Mouse (Mus musculus): Measurements from ENCODE around the gene Gab1. TPM values are rescaled to one million over a fixed set of nuclear protein-coding genes. Genes with fewer than 3 reads are reported as not detected.

Gab1 gene
- polyA plus RNA-seq, 1 experiment from 2014 or later: 13.1 TPM

DNA sequence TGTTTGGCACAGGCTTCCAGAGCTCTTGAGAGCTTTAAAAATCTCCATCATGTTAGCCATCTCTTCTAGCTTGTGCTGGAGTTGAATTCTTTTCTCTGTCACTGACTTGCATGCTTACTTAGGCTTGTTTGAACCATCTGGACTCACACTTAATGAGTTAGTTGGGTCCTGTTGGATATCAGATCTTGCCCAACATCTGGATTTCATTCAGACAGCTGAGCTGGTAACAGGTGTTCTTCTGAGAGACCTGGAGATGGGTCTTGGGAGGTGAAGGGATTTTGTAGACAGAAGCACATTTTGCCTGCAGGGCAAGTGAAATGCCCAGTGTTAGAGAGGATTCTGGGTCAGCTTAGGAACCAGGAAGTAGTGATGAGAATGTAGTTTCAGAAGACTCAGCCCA lies 19.0 kb upstream of the Gab1 start:
- no peak overlapping the region for H3K4me3 ChIP-seq
- H3K36me3 ChIP-seq: no peaks in the 10 kb centered on the region
- no peak overlapping the region for H3K27ac ChIP-seq
- no peak overlapping the region for H3K4me2 ChIP-seq
- no peak for ATAC-seq
- H3K27me3 ChIP-seq (replicated peaks): no peaks in the 10 kb centered on the region
- no peaks in the 10 kb centered on the region for H3K4me1 ChIP-seq
- H3K9me3 ChIP-seq (replicated peaks): no peaks in the 10 kb centered on the region
- no peak overlapping the region for H3K9ac ChIP-seq

DNA sequence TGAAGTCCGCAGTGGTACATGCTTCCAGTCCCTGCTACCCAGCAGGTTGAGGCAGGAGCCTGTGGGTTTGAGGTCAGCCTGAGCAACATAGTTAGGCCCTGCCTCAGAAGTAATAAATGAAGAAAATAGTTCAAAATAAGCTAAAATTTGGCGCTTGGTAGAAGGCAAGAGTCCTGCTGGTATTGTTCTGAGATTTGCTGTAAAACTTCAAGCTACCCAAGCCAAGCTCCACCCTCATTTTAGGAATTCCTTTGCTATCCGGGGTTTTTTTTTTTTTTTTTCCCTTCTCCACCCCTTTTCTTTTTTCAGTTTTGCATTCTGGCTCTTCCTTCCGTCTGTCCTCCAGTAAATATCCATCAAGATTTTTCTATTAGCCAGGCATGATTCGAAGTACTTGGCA lies 15.7 kb upstream of the Gab1 start:
- 62% methylated on average over 5 of the region's 5 CpGs for WGBS (ENCODE audit: insufficient replicate concordance)
- Histone ChIP-seq H3K9me3 (replicated peaks) (no peaks in the 10 kb centered on the region), H3K36me3 (no peaks in the 10 kb centered on the region), H3K9ac (no peak overlapping the region), H3K27ac (no peak overlapping the region), H3K4me3 (no peak overlapping the region), H3K4me2 (no peak overlapping the region), H3K27me3 (replicated peaks) (no peaks in the 10 kb centered on the region), H3K4me1 (peaks cover 9% of the 10 kb centered on the region)
- ATAC-seq: no peak

DNA sequence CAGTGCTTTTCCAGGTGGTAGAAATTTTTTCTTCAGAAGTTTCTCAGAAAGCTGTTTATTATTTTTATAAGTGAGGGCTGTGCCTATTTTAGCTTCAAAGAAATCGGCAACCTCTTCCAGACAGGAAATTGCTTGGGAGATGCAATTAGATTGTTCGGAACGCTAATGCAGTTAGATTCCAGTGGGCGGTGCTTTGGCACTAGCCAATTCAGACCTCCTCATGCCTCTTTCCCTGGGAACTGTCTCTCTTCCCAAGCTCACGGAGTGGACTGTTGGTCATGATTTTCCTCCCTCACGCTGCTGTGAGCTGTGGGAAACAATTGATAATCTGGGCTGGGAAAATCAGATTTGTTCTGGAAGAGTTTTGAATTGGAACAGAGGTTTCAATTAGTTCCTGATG lies 15.1 kb upstream of the Gab1 start:
- H3K4me2 ChIP-seq: no peak overlapping the region
- 39% methylated on average over 6 of the region's 6 CpGs for WGBS (ENCODE audit: insufficient replicate concordance)

GRCm38 (mm10) chr8:80894528-80894927 lies 14.2 kb upstream of the Gab1 start:
- no peak overlapping the region for H3K4me2 ChIP-seq
- H3K27me3 ChIP-seq (replicated peaks): no peaks in the 10 kb centered on the region
- no peak overlapping the region for H3K9ac ChIP-seq
- WGBS (ENCODE audit: insufficient replicate concordance): 56% methylated on average over 3 of the region's 3 CpGs
- ATAC-seq: no peak
- H3K36me3 ChIP-seq: no peaks in the 10 kb centered on the region
- no peak overlapping the region for H3K27ac ChIP-seq
- peaks cover 14% of the 10 kb centered on the region for H3K4me1 ChIP-seq
- H3K9me3 ChIP-seq (replicated peaks): no peaks in the 10 kb centered on the region
- no peak overlapping the region for H3K4me3 ChIP-seq

More for the DNA sequence above, 15.1 kb upstream of the Gab1 start:
- no peak for ATAC-seq
- Histone ChIP-seq H3K9ac (no peak overlapping the region), H3K9me3 (replicated peaks) (no peaks in the 10 kb centered on the region), H3K36me3 (no peaks in the 10 kb centered on the region), H3K27me3 (replicated peaks) (no peaks in the 10 kb centered on the region), H3K4me1 (peaks cover 14% of the 10 kb centered on the region), H3K27ac (no peak overlapping the region), H3K4me3 (no peak overlapping the region)

GRCm38 (mm10) chr8:80879426-80880195 lies 708 bp downstream of the Gab1 start:
- Histone ChIP-seq H3K4me1 (peaks cover 45% of the 10 kb centered on the region), H3K27ac (peak overlapping the region; percentile 82), H3K9me3 (replicated peaks) (no peaks in the 10 kb centered on the region), H3K4me3 (peak overlapping the region; percentile 74), H3K4me2 (peak overlapping the region; percentile 92), H3K36me3 (no peaks in the 10 kb centered on the region), H3K27me3 (replicated peaks) (peaks cover 44% of the 10 kb centered on the region), H3K9ac (peak overlapping the region; percentile 71)
- ATAC-seq: peak; percentile 52
- under 1% methylated on average over 90 of the region's 90 CpGs for WGBS (ENCODE audit: insufficient replicate concordance)

GRCm38 (mm10) chr8:80878801-80879425 lies 1.4 kb downstream of the Gab1 start:
- Histone ChIP-seq H3K4me3 (peak overlapping the region; percentile 74), H3K27ac (peak overlapping the region; percentile 82; the same call in 1 of the 2 replicates), H3K36me3 (no peaks in the 10 kb centered on the region), H3K9me3 (replicated peaks) (no peaks in the 10 kb centered on the region), H3K9ac (peak overlapping the region; percentile 71), H3K4me2 (peak overlapping the region; percentile 92), H3K4me1 (peaks cover 49% of the 10 kb centered on the region), H3K27me3 (replicated peaks) (peaks cover 44% of the 10 kb centered on the region)
- under 1% methylated on average over 26 of the region's 26 CpGs for WGBS (ENCODE audit: insufficient replicate concordance)
- no peak for ATAC-seq

- Histone ChIP-seq H3K4me1 (peaks cover 51% of the 10 kb centered on the region), H3K36me3 (no peaks in the 10 kb centered on the region), H3K27ac (no peak overlapping the region), H3K4me3 (peak overlapping the region; percentile 74), H3K27me3 (replicated peaks) (peaks cover 44% of the 10 kb centered on the region), H3K9me3 (replicated peaks) (no peaks in the 10 kb centered on the region), H3K4me2 (peak overlapping the region; percentile 92), H3K9ac (no peak overlapping the region)
- 59% methylated on average over 9 of the region's 9 CpGs for WGBS (ENCODE audit: insufficient replicate concordance)
- no peak for ATAC-seq
Observed at GRCm38 (mm10) chr8:80878146-80878545, 2.2 kb downstream of the Gab1 start.

DNA sequence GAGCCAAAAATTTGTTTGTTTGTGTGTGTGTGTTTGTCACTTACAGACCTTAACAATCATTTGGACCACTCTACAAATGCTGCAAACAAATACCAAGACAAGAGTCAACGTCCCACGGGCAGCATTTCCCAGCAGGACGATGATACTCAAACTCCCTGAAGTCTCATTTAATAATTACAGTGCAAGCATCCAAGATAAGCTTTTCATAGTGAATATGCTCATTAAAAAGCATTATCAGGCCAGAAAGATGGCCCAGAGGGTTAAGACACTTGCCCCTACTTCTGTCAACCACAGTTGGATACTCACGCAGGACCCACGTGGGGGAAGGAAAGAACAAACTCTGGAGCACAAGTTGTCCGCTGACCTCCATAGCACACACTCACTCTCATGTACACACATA lies 4.8 kb downstream of the Gab1 start:
- H3K36me3 ChIP-seq: no peaks in the 10 kb centered on the region
- no peaks in the 10 kb centered on the region for H3K9me3 ChIP-seq (replicated peaks)
- H3K27ac ChIP-seq: no peak overlapping the region
- no peak overlapping the region for H3K4me2 ChIP-seq
- H3K27me3 ChIP-seq (replicated peaks): peaks cover 40% of the 10 kb centered on the region
- WGBS (ENCODE audit: insufficient replicate concordance): 79% methylated on average over 6 of the region's 6 CpGs
- ATAC-seq: no peak
- no peak overlapping the region for H3K9ac ChIP-seq
- no peak overlapping the region for H3K4me3 ChIP-seq
- H3K4me1 ChIP-seq: peaks cover 65% of the 10 kb centered on the region

- 63% methylated on average over 10 of the region's 10 CpGs for WGBS (ENCODE audit: insufficient replicate concordance)
- 0 out of 2 replicates have a peak overlapping the region, but pooled peaks have one; percentile 14 for H3K27ac ChIP-seq
Observed at GRCm38 (mm10) chr8:80873723-80874427, 6.4 kb downstream of the Gab1 start.

GRCm38 (mm10) chr8:80872688-80873087 lies 7.6 kb downstream of the Gab1 start:
- ATAC-seq: no peak
- Histone ChIP-seq H3K9ac (no peak overlapping the region), H3K4me3 (no peak overlapping the region), H3K36me3 (no peaks in the 10 kb centered on the region), H3K4me1 (peaks cover 63% of the 10 kb centered on the region), H3K27ac (no peak overlapping the region), H3K27me3 (replicated peaks) (peaks cover 11% of the 10 kb centered on the region), H3K4me2 (no peak overlapping the region), H3K9me3 (replicated peaks) (no peaks in the 10 kb centered on the region)
- 68% methylated on average over 4 of the region's 4 CpGs for WGBS (ENCODE audit: insufficient replicate concordance)

More at GRCm38 (mm10) chr8:80873723-80874427, 6.4 kb downstream of the Gab1 start:
- H3K9ac ChIP-seq: no peak overlapping the region
- no peak overlapping the region for H3K4me3 ChIP-seq
- no peak for ATAC-seq
- peaks cover 23% of the 10 kb centered on the region for H3K27me3 ChIP-seq (replicated peaks)
- no peaks in the 10 kb centered on the region for H3K36me3 ChIP-seq
- no peaks in the 10 kb centered on the region for H3K9me3 ChIP-seq (replicated peaks)
- no peak overlapping the region for H3K4me2 ChIP-seq
- peaks cover 65% of the 10 kb centered on the region for H3K4me1 ChIP-seq

- Histone ChIP-seq H3K4me1 (peaks cover 66% of the 10 kb centered on the region), H3K9me3 (replicated peaks) (no peaks in the 10 kb centered on the region), H3K4me2 (no peak overlapping the region), H3K27me3 (replicated peaks) (no peaks in the 10 kb centered on the region), H3K27ac (no peak overlapping the region), H3K4me3 (no peak overlapping the region), H3K9ac (peak overlapping the region; percentile 22; the same call in 1 of the 2 replicates), H3K36me3 (peaks cover 1% of the 10 kb centered on the region; the same call in 1 of the 2 replicates)
- 87% methylated on average over 6 of the region's 6 CpGs for WGBS (ENCODE audit: insufficient replicate concordance)
- ATAC-seq: no peak
Observed at GRCm38 (mm10) chr8:80871400-80871799, 8.9 kb downstream of the Gab1 start.

All from liver, embryonic 12.5 days (tissue).